Mouse (Mus musculus): ENCODE data around the gene Tmem185b.

Gene Tmem185b

GRCm38 (mm10) chr1:119525689-119526591 lies at the start of gene Tmem185b:
Tmem185b (plus strand) TSS chr1:119526160.
- DNase-seq (ENCODE audit: low read depth), result peak; percentile 89

GRCm38 (mm10) chr1:119476905-119477353 lies 49.0 kb upstream of the Tmem185b start:
- DNase-seq (ENCODE audit: low read depth), result peak; percentile 92

DNA sequence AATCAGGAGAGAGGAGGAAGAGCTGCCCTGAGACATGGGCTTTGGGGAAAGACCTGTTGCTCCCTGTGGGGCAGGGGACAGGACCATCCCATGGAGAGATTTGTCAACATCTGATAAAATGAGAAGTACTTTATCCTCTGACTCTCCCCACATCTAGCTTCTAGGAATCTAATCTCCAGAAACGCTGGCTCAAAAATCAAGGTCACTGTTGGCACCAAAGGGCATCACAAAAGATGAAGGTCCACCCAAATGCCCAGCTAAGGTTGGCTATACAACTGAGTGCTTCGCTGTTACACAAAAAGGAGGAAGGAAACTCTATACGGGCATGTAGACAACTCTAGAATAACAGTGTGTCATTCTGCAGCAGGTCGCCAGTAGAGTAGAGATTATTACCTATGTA lies 46.3 kb upstream of the Tmem185b start:
- DNase-seq (ENCODE audit: low read depth), result no peak

DNA sequence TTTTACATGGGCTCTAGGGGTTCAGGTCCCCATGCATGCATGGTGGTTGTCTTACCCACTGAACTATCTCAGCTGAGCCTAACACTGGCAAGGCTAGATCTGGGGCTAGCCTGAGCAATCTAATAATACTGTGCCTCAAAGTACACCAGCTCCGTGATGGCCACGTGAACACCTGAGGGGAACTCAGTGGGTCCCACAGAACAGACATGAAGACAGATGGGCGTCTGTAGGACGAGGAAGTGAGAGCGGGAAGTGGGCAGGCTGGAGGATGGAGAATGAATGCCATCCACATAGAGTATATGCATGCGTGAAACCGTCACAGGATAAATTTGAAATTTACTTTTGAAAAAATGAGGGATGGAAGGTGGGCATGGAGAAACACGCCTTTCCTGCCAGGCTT lies 45.3 kb upstream of the Tmem185b start:
- no peak for DNase-seq (ENCODE audit: low read depth)

DNA sequence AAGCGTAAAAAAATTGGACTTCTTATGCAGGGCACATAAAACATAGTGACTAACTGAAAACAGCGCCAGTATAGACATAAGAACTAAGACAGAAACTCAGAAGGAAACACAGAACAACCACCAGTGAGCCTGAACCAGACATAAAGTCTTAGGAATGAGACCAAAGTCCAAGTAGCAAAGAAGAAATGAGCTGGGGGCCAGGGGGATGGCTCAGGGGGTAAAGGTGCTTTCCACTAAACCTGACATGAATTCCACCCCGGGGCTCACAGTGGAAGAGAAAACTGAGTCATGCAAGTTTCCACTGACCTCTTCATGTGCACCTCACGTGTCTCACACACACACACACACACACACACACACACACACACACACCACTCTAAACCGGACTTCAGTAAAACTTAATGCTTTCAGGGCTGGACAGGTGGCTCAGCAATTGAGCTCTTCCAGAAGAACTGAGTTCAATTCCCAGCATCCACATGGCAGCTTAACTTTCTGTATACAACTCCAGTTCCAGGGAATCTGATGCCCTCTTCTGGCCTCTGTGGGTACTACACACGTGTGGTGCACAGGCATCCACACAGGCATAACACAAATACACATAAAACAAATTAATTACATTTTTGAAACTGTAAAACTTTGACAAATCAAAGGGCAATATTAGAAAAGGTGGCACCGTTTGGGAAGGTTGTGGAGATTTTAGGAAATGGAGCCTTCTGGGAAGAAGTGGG lies 44.6 kb upstream of the Tmem185b start:
- no peak for DNase-seq (ENCODE audit: low read depth)

GRCm38 (mm10) chr1:119482891-119483290 lies 43.1 kb upstream of the Tmem185b start:
- DNase-seq (ENCODE audit: low read depth), result peak; percentile 22

DNA sequence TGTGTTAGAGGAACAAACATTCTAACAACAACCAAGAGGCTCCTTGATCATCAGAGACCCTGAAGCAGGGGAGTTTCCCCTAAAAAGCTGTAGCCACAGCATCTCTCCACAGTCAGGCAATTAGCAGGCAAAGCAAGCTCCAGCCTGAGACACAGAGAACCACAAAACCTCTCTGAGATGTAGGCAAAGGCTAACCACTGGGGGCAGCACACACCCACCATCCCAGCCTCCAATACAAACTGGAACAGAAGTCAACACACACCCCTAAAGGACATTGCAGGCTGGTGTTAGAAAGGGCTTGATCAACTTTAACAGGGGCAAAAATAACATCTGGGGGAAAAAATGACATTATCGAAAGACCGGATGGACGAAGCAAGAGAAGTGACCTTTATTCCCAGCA lies 41.5 kb upstream of the Tmem185b start:
- DNase-seq (ENCODE audit: low read depth), result peak; percentile 63

DNA sequence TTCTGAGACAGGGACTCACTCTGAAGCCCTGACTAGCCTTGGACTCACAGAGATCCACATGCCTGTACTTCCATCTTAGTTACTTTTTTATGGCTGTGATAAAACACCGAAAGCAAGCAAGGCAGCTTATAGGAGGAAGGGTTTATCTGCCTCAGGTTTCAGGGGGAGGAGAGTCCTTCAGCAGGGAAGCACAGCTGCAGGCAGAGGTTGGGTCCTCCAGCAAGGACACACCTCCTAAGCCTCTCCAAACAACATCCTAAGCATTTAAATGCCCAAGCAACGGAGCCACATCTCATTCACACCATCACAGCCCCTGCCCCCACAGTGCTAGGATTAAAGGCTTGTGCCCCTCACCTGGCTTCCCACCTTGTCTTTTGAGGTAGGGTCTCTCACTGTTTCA lies 40.1 kb upstream of the Tmem185b start:
- no peak for DNase-seq (ENCODE audit: low read depth)

DNA sequence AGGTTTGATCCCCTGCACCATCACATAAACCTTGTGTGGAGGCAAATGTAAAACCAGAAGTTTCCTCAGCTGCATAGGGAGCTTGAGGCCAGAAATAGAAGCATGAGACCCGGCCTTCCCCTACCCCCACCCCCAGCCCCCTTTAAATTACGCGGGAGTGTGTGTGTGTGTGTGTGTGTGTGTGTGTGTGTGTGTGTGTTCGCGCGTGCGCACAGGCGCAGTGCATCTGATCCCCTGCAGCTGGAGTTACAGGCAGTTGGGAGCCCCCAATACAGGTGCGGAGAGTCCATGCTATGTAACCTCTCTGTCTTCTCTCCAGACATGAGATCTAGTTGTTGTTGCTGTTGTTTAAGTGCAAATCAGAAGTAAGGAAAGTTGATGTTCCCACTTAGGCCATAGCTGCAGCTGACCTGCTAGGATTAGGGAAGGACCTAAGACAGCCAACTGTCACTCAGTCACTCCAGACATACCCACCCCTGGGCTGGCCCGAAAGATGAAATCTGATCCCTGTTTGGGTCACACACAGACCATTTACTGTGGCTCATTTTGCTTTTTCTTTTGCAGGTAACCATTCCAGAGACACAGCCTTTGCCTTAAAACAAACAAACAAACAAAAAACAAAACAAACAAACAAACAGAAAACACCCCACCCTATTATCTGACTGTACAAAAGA lies 37.9 kb upstream of the Tmem185b start:
- no peak for DNase-seq (ENCODE audit: low read depth)

DNA sequence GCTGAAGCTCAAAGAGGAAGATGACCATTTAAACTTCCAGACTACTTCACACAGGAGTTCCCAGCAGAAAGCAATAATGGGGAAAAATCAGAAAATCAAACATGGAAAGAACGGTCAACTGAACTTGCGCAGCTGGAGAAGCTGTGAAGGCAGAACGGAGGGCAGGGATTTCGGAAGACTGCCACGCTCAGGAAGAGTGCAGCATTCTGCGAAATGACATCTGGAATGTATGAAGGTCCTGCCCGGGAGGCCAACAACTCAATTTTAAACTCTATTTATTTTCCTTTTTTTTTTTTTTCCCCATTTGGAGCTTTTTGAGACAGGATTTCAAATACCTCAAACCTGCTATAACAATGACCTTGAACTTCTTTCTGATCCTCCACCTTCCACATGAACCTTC lies 35.2 kb upstream of the Tmem185b start:
- DNase-seq (ENCODE audit: low read depth), result no peak

GRCm38 (mm10) chr1:119492097-119492496 lies 33.9 kb upstream of the Tmem185b start:
- DNase-seq (ENCODE audit: low read depth), result peak; percentile 89

DNA sequence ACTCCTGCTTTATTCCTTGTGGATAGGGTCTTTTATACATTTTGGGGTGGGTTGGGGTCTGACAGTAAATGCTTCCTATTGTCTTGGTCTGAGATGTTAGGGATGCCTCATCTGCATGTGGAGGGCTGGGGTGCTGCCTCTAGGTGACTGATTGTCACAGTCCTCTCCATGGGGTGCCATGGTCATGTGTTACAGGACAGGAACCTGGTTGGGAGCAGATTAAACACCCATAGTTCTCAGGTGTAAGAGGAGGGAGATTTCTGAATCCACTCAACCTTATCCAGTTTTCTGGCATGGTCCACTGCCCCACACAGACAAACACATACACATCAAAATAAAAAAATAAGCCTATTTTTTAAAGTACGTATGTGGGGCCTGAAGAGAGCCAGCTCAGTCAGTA lies 33.5 kb upstream of the Tmem185b start:
- no peak for DNase-seq (ENCODE audit: low read depth)

GRCm38 (mm10) chr1:119494024-119494711 lies 31.8 kb upstream of the Tmem185b start:
- DNase-seq (ENCODE audit: low read depth), result peak; percentile 36

DNA sequence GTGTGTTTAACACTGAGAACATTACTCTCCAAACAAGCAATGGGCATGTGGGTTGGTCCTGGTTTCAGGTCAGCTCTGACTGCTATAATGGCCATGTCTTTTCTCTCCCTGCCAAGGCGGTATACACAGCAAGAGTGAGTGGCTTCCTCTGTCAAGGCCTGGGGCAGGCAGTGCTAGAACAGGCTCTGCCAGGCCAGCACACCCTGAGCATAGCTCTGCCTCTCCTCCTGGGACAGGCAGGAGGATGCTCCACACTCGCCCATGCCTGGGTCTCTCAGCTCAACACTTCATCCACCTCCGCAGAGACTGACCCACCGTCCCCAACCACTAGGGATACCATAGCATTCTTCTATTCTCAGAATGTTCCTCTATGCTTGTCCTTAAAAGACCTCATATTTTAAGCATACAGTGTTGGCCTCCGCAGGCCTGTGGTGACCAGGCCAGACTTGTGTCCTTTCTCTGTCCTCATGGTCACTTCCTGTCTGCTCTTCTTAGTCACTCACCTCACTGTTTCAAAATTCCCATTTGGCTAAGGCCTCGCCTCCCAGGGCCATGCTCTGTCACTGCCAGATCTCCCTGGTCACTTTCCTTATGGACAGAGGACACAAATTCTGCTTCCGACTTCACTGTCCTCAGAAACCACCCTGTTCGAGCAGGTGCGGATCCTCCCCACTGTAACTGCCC lies 31.1 kb upstream of the Tmem185b start:
- no peak for DNase-seq (ENCODE audit: low read depth)

GRCm38 (mm10) chr1:119495396-119495775 lies 30.6 kb upstream of the Tmem185b start:
- no peak for DNase-seq (ENCODE audit: low read depth)

GRCm38 (mm10) chr1:119497346-119498004 lies 28.5 kb upstream of the Tmem185b start:
- DNase-seq (ENCODE audit: low read depth), result no peak

DNA sequence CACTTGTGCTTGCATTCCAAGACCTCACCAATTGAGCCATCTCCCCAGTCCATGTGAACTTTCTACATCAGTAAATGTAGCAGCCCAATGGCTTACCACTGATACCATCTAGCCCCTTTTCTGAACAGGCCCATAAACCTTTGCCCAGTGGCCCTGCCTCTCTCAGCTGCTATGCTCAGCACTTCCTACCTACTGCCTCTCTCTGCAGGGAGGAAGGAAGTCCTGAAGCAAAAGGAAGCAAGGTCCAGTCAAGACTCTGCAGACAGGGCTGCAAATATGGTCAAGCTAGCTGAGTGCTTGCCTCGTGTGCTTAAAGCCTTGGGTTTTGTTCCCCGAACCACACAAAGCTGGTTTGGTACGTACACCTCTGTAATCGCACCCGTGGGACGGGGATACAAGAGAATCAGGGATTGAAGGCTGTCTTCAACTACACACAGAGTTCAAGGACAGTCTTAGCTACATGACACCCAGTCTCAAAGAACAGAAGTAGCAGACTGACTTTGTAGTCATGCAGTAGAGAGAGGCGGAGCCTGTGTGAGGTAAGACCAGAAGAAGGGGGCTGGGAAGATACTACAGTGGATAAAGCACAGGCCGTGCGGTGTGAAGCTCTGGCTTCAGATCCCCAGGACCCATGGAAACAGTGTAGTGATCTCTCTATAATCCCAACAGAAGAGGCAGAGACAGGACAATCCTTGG lies 27.3 kb upstream of the Tmem185b start:
- peak; percentile 33 for DNase-seq (ENCODE audit: low read depth)

DNA sequence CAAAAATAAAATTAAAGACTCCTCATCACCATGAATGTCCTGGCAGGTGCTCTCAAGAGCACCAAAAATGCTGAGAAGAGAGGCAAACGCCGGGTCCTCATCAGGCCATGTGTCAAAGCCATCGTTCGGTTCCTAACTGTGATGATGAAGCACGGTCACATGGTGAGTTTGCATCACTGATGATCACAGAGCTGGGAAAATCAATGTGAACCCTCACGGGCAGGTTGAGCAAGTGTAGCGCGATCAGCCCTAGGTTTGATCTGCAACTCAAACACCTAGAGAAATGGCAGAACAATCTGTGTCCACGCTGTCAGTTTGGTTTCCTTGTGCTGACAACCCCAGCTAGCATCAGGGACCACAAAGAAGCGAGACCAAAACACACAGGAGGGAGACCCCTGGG lies 26.5 kb upstream of the Tmem185b start:
- no peak for DNase-seq (ENCODE audit: low read depth)

GRCm38 (mm10) chr1:119501881-119502280 lies 24.1 kb upstream of the Tmem185b start:
- no peak for DNase-seq (ENCODE audit: low read depth)

DNA sequence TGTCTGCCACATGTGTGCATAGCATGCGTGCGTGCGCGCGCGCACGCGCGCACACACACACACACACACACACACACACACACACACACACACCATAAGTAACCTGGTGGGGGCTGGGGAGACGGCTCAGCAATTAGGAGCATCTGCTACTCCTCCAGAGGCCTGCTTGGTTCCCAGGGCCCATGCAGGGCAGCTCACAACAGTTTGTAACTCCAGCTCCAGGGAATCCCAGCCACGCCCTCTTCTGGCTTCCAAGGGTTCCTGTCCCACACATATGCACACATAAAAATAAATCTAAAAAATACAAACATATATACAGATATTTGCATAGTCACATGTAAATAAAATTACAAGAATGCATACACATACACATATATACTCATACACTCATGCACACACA lies 23.2 kb upstream of the Tmem185b start:
- DNase-seq (ENCODE audit: low read depth), result no peak

All from 416B (cell line).